Mouse (Mus musculus) liver, adult 2 months (tissue): ENCODE measurements around the gene Aipl1.

Experiments used
- CTCF ChIP-seq: fragments of 200-500 bp; IDR thresholded peaks from 2 replicates; pipeline ENCODE4 v1.5.1; 2011; ENCODE audit warnings: low read depth, low read length, control low read depth
- POLR2A ChIP-seq: fragments of 200-500 bp; IDR thresholded peaks from 2 replicates; pipeline ENCODE4 v1.6.1; 2011; ENCODE audit warnings: low read length, control low read depth; ENCODE audit not compliant: insufficient read depth; ENCODE audit errors: extremely low read depth

DNA sequence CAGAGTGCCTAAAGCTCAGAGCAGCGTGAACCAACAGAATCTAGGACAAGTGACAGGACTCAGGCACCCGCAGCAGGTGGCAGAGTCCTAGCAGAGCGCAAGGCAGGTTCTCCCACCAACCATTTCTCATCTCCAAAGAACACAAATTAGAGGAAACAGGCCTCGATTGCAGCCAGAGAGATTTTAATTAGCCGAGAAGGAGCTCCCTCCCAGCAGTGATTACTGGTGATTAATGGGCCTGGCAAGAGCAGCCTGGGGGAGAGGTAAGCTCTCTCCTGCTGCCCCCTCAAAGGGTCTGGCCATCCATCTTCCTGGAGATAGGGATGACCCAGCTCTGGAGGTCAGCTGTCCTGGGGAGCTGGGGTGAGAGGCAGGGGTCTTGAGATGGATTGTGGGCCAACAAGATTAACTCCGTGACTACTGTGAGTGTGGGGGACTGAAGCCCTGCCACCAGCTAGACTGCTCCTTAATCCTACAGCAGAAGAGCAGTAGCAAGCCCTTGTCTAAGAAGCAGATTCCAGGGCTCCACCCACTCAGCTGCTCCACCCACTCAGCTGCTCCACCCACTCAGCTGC lies 35.1 kb upstream of the Aipl1 start:
- TF ChIP-seq CTCF (no peak), POLR2A (no peak)
